Mouse (Mus musculus): ENCODE data around the gene Nudt16l1.

The Nudt16l1 gene

GRCm38 (mm10) chr16:4938461-4938860, at the start of gene Nudt16l1:
Gene Nudt16l1, plus strand, starts transcription at chr16:4938761.
- DNase-seq = no peak

DNA sequence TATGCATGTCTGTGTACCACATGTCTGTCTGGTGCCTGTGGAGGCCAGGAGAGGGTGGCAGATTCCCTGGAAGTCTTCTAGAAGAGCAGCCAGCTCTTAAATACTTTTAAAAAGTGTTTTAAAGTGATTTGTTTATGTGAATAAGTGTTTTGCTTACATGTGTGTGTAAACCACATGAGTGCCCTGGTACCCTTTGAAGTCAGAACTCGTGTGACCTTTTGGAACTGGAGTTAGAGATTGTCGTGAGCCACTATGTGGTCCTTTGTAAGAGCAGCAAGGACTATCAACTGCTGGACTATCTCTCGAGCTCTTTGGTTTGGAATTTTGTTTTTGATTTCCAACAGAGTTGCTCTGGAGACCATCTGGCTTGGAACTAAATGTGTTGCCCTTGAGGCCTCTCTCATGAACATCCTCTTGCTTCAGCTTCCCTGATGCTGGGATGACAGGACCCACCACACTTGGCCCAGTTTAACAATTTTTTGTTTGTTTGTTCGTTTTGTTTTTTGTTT, 48.3 kb upstream of the Nudt16l1 start:
- DNase-seq = no peak

DNA sequence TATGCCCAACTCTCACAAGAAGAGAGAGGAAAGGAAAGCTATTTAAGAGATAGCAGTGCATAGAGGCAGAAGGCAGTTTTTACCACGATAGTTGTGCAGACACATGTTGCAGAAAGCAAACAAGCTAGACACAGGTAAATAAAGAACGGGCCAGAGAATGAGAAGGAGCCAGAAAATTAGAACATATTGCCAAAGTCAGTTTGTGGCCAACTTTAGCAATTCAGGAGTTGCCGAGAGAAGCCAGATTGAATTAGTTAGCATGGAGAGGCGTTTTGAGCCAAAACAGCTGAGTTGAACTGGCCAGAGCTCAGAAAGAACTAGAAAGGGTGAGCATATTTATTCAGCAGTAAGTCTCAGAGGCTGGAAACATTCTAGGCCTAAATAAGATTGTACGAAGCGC, 46.4 kb upstream of the Nudt16l1 start:
- no peak for DNase-seq

DNA sequence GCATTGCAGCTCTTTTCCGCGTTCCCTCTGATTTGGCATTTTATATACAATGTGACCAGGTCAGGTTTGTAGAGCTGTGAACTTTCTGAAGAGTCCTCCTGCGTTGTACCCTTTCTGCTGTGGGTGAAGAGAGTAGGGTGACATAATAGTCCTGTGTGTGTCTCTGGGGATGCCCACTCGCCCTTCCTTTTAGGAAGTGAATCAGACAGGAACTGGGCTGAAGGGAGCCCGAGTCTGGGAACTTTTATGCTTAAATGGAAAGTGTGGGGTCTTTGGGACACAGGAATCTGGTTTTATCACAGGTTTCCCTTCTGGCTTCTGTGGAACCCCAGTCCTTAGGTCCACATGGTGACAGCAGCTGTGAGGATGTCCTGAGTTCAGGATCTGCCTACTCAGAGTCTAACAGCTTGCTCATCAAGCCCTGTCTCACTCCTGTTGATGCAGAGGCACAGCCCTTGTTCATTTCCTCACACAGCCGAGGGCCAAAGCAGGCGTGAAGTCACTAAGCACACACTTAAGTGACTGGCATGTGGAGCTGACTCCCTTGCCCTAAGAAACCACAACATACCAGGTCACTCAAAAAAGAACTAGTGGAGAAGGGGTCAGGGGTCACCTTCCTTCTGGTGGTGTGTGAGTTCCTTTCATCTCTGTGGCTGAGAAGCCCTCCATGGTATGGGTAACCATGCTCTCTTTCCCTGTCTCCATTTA, 44.2 kb upstream of the Nudt16l1 start:
- no peak for DNase-seq

- DNase-seq = peak; percentile 64
These were observed 42.1 kb upstream of the Nudt16l1 start for GRCm38 (mm10) chr16:4896249-4897027.

- DNase-seq = no peak
These were observed 41.3 kb upstream of the Nudt16l1 start for GRCm38 (mm10) chr16:4897146-4897730.

GRCm38 (mm10) chr16:4898881-4899280, 39.7 kb upstream of the Nudt16l1 start:
- no peak for DNase-seq

GRCm38 (mm10) chr16:4899711-4900110, 38.9 kb upstream of the Nudt16l1 start:
- DNase-seq = no peak

DNA sequence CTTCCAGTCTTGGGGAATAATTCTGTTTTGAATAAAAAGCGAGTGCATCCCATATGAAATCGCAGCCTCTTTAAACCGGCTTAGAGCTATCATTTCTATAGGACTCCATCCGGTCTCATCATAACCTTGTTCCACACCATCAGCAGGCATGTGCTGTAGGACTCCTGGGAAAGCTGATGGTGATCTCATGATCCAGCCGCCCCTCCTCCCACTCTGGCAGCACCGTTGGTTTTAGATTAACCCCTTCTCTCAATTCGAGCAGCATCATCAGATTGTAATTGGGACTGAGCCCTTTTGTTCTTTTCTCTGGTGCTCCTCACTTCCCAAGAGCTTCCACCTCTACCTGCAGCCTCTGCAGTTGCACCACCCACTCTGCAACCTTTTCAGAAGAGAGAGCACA, 37.4 kb upstream of the Nudt16l1 start:
- peak; percentile 69 for DNase-seq

- DNase-seq = no peak
These were observed 36.2 kb upstream of the Nudt16l1 start for GRCm38 (mm10) chr16:4902390-4902789.

- DNase-seq = no peak
These were observed 35.0 kb upstream of the Nudt16l1 start for GRCm38 (mm10) chr16:4903491-4904102.

DNA sequence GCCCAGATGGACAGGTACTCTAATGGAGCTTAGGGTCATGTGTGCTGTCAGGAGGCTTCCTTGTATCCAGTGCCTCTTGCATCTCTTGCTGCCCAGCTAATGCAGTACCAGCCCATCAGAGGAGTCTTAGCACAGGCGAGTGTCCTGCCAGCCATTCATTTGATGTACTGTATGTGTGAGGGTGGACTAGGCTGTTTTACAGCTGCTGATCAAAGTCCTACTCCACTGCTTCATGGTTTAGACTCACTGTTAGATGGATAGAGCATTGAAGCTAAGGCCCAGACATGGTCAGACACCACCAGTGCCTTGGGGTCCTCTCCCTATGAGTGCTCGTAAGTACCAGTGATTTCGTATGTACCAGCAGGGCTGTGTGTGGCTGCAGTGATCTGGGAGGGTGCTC, 33.7 kb upstream of the Nudt16l1 start:
- no peak for DNase-seq

GRCm38 (mm10) chr16:4905591-4905990, 33.0 kb upstream of the Nudt16l1 start:
- DNase-seq = no peak

GRCm38 (mm10) chr16:4906559-4906958, 32.0 kb upstream of the Nudt16l1 start:
- DNase-seq = no peak

GRCm38 (mm10) chr16:4907386-4907785, 31.2 kb upstream of the Nudt16l1 start:
- no peak for DNase-seq

GRCm38 (mm10) chr16:4907972-4908371, 30.6 kb upstream of the Nudt16l1 start:
- DNase-seq = no peak

DNA sequence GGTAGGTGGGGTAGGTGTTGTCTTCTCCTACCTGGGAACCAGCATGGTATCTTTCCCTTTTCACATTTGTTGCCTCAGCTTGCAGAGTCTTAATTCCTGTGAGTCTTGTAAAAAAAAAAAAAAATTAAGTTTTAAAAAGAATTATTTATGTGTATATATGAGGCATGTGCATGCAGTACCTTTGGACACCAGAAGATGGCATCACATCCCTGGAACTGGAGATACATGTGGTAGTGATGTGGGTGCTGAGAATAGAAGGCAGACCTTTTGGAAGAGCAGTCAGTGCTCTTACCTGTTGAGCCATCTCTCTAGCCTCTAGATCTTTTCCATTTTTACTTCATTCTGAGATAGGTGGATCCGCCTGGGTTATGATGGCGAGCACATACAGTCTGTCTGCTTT, 28.8 kb upstream of the Nudt16l1 start:
- DNase-seq = no peak

DNA sequence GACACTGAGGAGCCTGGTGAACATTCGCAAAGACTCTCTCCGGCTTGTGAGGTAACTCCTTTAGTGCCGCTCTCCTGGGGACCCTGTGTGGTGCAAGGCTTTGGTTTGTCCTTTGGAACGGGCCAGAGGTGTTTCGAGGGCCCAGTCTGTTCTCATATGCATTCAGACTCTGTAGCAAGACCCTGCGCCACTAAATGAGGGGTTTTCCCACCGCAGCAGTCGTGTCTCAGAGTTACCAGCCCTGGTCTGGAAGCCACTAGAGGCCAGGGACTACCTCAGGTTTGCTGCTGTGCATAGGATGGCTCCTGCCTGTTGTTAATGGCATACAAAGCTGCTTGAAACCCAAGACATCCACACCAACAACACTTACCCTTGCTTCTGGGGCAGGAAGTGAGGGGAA, 27.8 kb upstream of the Nudt16l1 start:
- DNase-seq = no peak

GRCm38 (mm10) chr16:4912074-4912648, 26.4 kb upstream of the Nudt16l1 start:
- DNase-seq = no peak

DNA sequence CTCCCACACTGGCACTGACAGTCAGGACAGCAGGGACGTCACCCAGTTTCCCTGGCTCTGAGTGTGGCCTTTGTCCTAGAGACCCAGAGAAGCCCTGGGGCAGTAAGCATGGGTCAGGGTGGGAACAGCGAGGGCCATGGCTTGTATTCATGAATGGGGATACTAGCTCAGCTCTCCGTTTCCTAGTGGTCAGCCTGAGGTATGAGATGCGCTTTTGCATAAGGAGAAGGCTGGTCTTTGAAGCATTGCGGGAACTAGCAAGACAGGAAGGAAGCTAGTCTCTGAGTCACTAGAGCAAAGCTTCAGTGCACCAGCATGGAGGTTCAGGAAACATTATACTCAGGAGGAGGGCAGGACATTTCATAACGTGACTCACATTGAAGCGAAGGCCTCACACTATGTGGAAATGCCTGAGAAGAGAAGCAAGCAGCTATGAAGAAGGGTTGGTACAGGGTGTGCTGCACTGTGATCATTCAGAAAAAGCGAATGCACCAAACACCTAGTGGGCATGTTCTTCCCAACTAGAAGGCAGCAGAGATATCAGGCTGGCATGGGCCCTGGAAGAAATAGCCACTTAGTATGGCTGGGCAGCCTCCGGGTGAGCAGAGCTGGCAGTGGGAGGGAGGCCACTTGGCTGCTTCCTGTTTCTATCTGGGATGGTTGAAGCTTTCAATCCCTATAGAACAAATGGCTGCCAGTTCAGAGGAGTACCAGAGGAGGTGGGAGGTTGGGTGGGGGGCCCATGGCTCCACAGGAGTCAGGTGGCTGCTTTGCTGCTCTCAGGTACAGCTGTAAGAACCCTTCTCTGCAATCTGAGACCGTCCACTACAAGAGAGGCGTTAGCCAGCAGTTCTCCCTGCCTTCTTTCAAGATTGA, 25.4 kb upstream of the Nudt16l1 start:
- DNase-seq = no peak

DNA sequence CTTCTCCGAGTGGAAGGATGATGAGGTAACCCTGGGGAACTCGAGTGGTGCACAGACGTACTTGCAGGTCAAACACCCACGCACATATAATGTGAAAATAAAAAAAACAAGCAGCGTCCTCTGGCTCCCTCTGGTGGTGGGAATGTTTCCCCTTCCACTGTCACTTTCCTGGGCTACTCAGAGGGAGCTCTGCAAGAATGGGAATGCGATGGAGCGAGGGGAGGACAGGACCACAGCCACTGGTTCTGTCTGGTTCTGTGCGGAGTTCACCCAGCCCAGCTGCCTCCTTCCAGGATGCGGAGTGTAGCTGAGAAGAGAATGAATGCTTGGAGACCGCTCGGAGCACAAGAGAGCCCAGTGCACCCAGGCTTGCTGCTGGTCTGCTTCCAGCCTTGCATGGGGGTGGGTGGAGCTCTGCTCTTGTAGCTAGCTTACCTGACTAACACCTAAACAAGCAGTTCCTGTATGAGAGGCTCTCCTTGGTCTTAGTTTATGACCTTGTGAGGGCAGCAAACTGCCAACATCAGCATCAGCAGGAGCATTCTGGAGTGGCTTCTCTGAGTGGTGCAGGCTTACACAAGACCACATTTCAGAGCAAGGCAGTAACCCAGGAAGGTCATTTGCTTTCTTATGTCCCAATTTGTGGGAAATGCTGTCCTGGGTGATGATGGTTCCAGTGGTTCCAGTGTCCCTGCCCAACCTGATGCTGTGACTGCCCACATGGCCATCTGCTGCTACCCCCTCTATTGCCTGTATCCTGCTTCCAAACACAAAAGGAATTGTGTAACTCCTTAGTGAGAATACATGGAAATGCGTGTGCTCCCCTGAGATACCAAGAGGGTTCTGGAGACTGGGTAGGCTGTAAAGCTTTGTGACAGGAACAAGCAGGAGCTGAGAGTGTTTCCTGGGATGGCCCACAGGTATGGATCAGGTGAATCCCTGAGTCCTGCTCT, 24.5 kb upstream of the Nudt16l1 start:
- peak; percentile 92 for DNase-seq
